Mouse (Mus musculus) heart, adult 18-20 months (tissue): ENCODE results near the gene Cdx4. TPM values are rescaled to one million over a fixed set of nuclear protein-coding genes. Genes with fewer than 3 reads are reported as not detected.

Source experiments
- total RNA-seq, 2 experiments: library from RNA; stranded (reverse); gene quantifications; 2 replicates each; pipeline ENCODE4 v1.2.3; 2021

The Cdx4 gene
- total RNA-seq, 2 experiments from 2014 or later: not detected

Other genes with a start within 250 kb of the Cdx4 start
- gene Nap1l2, start 134.8 kb upstream of the Cdx4 start, total RNA-seq: under 1 TPM in 1 of 2 experiments, not detected in 1; 0.10 TPM
- gene Chic1, start 35.1 kb downstream of the Cdx4 start, total RNA-seq: under 1 TPM; 0.60 to 0.64 TPM
- gene Tsx, start 93.1 kb downstream of the Cdx4 start, total RNA-seq: not detected
- gene Gm26992, start 100.6 kb downstream of the Cdx4 start, total RNA-seq: not detected